Mouse (Mus musculus) hindbrain, postnatal 0 days (tissue): Measurements from ENCODE around the gene Nqo2. TPM values are rescaled to one million over a fixed set of nuclear protein-coding genes. Genes with fewer than 3 reads are reported as not detected.
A peak's percentile ranks its signal among the peaks of the same experiment; 100 is the strongest.

Experiments used
- ATAC-seq: fragments of 200-750 bp; cut with Nextera tagmentation; 2 replicates; pipeline ENCODE4 v1.8.0; 2017; ENCODE audit warnings: mild to moderate bottlenecking, moderate TSS enrichment, moderate library complexity
- DNase-seq: peaks from one replicate; pipeline ENCODE4 v3.0.0-alpha.2; 2015; ENCODE audit warnings: low spot score
- H3K27ac ChIP-seq: fragments of 300-500 bp; sonication (generic); 2 replicates; pipeline ENCODE4 v1.5.1; 2014; ENCODE audit warnings: mild to moderate bottlenecking
- H3K27me3 ChIP-seq: fragments of 300-500 bp; sonication (generic); 2 replicates; pipeline ENCODE4 v1.6.1; 2014; ENCODE audit warnings: low read length, mixed read lengths; ENCODE audit not compliant: insufficient read depth
- H3K36me3 ChIP-seq: fragments of 300-500 bp; sonication (generic); 2 replicates; pipeline ENCODE4 v1.6.1; 2014; ENCODE audit warnings: low read length, mixed read lengths; ENCODE audit not compliant: insufficient read depth
- H3K4me1 ChIP-seq: fragments of 300-500 bp; sonication (generic); 2 replicates; pipeline ENCODE4 v1.6.1; 2014; ENCODE audit warnings: antibody characterized with exemption, low read length, mixed read lengths; ENCODE audit not compliant: insufficient read depth
- H3K4me2 ChIP-seq: fragments of 300-500 bp; sonication (generic); 2 replicates; pipeline ENCODE4 v1.6.1; 2014; ENCODE audit warnings: low read depth, mild to moderate bottlenecking, low read length, moderate library complexity, mixed read lengths
- H3K4me3 ChIP-seq: fragments of 300-500 bp; sonication (generic); 2 replicates; pipeline ENCODE4 v1.5.1; 2014; ENCODE audit warnings: low read length
- H3K9ac ChIP-seq: fragments of 300-500 bp; sonication (generic); replicated peaks from 2 replicates; pipeline ENCODE4 v1.6.1; 2014; ENCODE audit warnings: mild to moderate bottlenecking, low read length, moderate library complexity, mixed read lengths
- H3K9me3 ChIP-seq: fragments of 300-500 bp; sonication (generic); 2 replicates; pipeline ENCODE4 v1.6.1; 2016; ENCODE audit warnings: low read length, mixed read lengths
- CTCF ChIP-seq: IDR thresholded peaks from 2 replicates; pipeline ENCODE4 v1.5.1; 2016; ENCODE audit warnings: antibody characterized with exemption, control low read depth, low read depth
- WGBS: fragments of 180-500 bp; shearing (Covaris S2); extraction: QIAGEN DNeasy Blood & Tissue Kit; methylation state at CpG from one replicate; pipeline ENCODE4 v1.1.7; 2014; 5-methylcytosine and 5-hydroxymethylcytosine counted together
- polyA plus RNA-seq: library from polyadenylated mRNA; unstranded; fragments of >200 nt; fragmentation: Nextera tagmentation; extraction: Ambion mirVana; gene quantifications from 2 replicates; pipeline ENCODE4 v1.2.1, GENCODE M21; 2015
- total RNA-seq: library from RNA; depleted of rRNA; stranded (reverse); fragments of >200 nt; gene quantifications from 2 replicates; pipeline ENCODE4 v1.2.3, GENCODE M21; 2014

The Nqo2 gene
- total and polyA plus RNA-seq, 2 experiments from 2014 or later = 4.0 to 9.5 TPM

GRCm38 (mm10) chr13:34016927-34017569 is 52.6 kb downstream of the Nqo2 start:
- 56% methylated on average over 9 of the region's 9 CpGs for WGBS
- TF ChIP-seq CTCF = no peak
- H3K4me1 ChIP-seq = 0 out of 2 replicates have a peak, but pooled peaks cover 3% of the 10 kb centered on the region
- H3K9ac ChIP-seq = no peak overlapping the region
- no peaks in the 10 kb centered on the region for H3K27me3 ChIP-seq
- H3K36me3 ChIP-seq = peaks cover 37% of the 10 kb centered on the region
- H3K4me3 ChIP-seq = no peak overlapping the region
- peak; percentile 79 for ATAC-seq
- DNase-seq = peak; percentile 71
- H3K9me3 ChIP-seq = no peaks in the 10 kb centered on the region
- H3K27ac ChIP-seq = no peak overlapping the region
- H3K4me2 ChIP-seq = no peak overlapping the region

- Histone ChIP-seq H3K4me1 (0 out of 2 replicates have a peak, but pooled peaks cover 3% of the 10 kb centered on the region), H3K9ac (no peak overlapping the region), H3K4me3 (no peak overlapping the region), H3K4me2 (no peak overlapping the region), H3K27ac (no peak overlapping the region), H3K9me3 (no peaks in the 10 kb centered on the region), H3K36me3 (peaks cover 34% of the 10 kb centered on the region), H3K27me3 (no peaks in the 10 kb centered on the region)
- TF ChIP-seq CTCF = no peak
- DNase-seq (peak; percentile 24), ATAC-seq (no peak)
- 62% methylated on average over 1 of the region's 1 CpGs for WGBS
These were observed 54.0 kb downstream of the Nqo2 start for GRCm38 (mm10) chr13:34018521-34018920.

GRCm38 (mm10) chr13:34021998-34022397 is 57.5 kb downstream of the Nqo2 start:
- no peak for TF ChIP-seq CTCF
- DNase-seq = no peak
- no peak overlapping the region for H3K4me2 ChIP-seq
- 87% methylated on average over 2 of the region's 2 CpGs for WGBS
- no peak overlapping the region for H3K27ac ChIP-seq
- H3K9me3 ChIP-seq = no peaks in the 10 kb centered on the region
- no peak overlapping the region for H3K9ac ChIP-seq
- peaks cover 12% of the 10 kb centered on the region; the same call in 1 of the 2 replicates for H3K36me3 ChIP-seq
- 0 out of 2 replicates have a peak, but pooled peaks cover 3% of the 10 kb centered on the region for H3K4me1 ChIP-seq
- H3K4me3 ChIP-seq = no peak overlapping the region
- no peaks in the 10 kb centered on the region for H3K27me3 ChIP-seq
- ATAC-seq = no peak

DNA sequence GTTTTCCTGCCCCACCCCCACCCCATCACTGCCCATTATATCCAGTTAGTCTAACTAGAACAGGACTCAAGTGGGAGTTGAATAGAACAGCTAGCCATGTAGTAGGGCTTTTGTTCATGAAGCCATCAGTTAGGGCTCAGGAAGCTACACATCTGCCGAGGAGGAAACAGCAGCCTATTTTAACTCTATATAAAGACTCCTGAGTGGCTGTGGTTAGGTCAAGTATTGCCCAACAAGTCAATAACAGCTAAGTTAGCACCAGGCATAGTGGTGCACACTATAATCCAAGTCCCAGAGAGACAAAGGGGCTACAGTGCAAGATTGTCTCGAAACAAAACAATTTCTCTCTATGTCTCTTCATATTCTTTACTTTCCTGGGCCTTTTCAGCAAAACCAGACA is 67.6 kb downstream of the Nqo2 start:
- Histone ChIP-seq H3K36me3 (peaks cover 28% of the 10 kb centered on the region), H3K9ac (no peak overlapping the region), H3K27ac (no peak overlapping the region), H3K27me3 (no peaks in the 10 kb centered on the region), H3K9me3 (no peaks in the 10 kb centered on the region), H3K4me2 (no peak overlapping the region), H3K4me3 (no peak overlapping the region), H3K4me1 (peaks cover 2% of the 10 kb centered on the region)
- no peak for ATAC-seq
- no peak for DNase-seq
- WGBS = 73% methylated on average over 2 of the region's 2 CpGs
- TF ChIP-seq CTCF = no peak

GRCm38 (mm10) chr13:34035424-34035823 is 70.9 kb downstream of the Nqo2 start:
- ATAC-seq (no peak), DNase-seq (no peak)
- Histone ChIP-seq H3K36me3 (peaks cover 13% of the 10 kb centered on the region), H3K4me1 (peaks cover 9% of the 10 kb centered on the region), H3K4me2 (no peak overlapping the region), H3K27me3 (no peaks in the 10 kb centered on the region), H3K9ac (no peak overlapping the region), H3K27ac (no peak overlapping the region), H3K4me3 (no peak overlapping the region), H3K9me3 (no peaks in the 10 kb centered on the region)
- WGBS = 85% methylated on average over 3 of the region's 3 CpGs
- no peak for TF ChIP-seq CTCF

DNA sequence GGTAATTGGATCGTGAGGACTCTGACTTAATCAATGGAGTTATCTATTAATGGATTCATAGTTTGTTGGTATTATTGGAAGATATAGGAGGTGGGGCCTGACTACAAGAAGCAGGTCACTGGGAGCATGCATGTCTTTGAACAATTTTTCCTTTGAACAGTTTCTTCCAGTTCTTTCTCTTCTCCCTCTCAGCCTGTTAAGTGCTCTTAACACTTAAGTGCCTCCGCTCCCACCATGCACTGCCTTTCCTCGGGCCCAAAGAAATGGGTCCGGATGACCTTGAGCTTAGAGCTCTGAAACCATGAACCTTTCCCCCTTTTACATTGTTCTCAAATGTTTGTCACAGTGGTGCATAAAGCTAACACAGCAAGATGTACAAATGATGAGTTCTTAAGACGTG is 72.2 kb downstream of the Nqo2 start:
- Histone ChIP-seq H3K4me1 (peaks cover 9% of the 10 kb centered on the region), H3K4me3 (no peak overlapping the region), H3K9me3 (no peaks in the 10 kb centered on the region), H3K27me3 (no peaks in the 10 kb centered on the region), H3K36me3 (peaks cover 13% of the 10 kb centered on the region), H3K27ac (peak overlapping the region; percentile 90), H3K9ac (peak overlapping the region; percentile 86; the same call in 1 of the 2 replicates), H3K4me2 (no peak overlapping the region)
- DNase-seq (no peak), ATAC-seq (no peak)
- 79% methylated on average over 5 of the region's 5 CpGs for WGBS
- no peak for TF ChIP-seq CTCF
